Mouse (Mus musculus) heart, postnatal 25 days (tissue): ENCODE results near the gene Btbd10. TPM values are rescaled to one million over a fixed set of nuclear protein-coding genes. Genes with fewer than 3 reads are reported as not detected.

Source experiments
- DNase-seq: peaks from one replicate; pipeline ENCODE4 v3.0.0; 2022; ENCODE audit warnings: low spot score
- intact Hi-C: fragments of 180-260 bp; cut with DNase I; formaldehyde crosslinking; loops from one replicate; pipeline ENCODE4 v1.15.1; 2025
- total RNA-seq, 2 experiments: library from RNA; stranded (reverse); gene quantifications; 2 replicates each; pipeline ENCODE4 v1.2.3; 2021

Gene Btbd10
- 10 to 100 TPM in 1 of 2 experiments, 1 to 10 TPM in 1; 9.1 to 11.0 TPM for total RNA-seq

- DNase-seq: peak; percentile 93
- intact Hi-C loops: no loop called here
These were observed at the start of gene Btbd10 for GRCm38 (mm10) chr7:113368746-113369619. TSS of gene Btbd10 (minus strand) at chr7:113369392.

GRCm38 (mm10) chr7:113416536-113416935, 47.3 kb upstream of the Btbd10 start:
- no peak for DNase-seq
- intact Hi-C loops: no loop called here

- intact Hi-C loops: no loop called here
These were observed 46.1 kb upstream of the Btbd10 start for GRCm38 (mm10) chr7:113415256-113415655.

GRCm38 (mm10) chr7:113408712-113409111, 39.5 kb upstream of the Btbd10 start:
- no peak for DNase-seq
- intact Hi-C loops: no loop called here

More at GRCm38 (mm10) chr7:113415256-113415655, 46.1 kb upstream of the Btbd10 start:
- DNase-seq: no peak

- intact Hi-C loops: no loop called here
- DNase-seq: no peak
These were observed 28.9 kb upstream of the Btbd10 start for GRCm38 (mm10) chr7:113398083-113398482.

GRCm38 (mm10) chr7:113396661-113397060, 27.5 kb upstream of the Btbd10 start:
- DNase-seq: no peak
- intact Hi-C loops: no loop called here

- intact Hi-C loops: no loop called here
- no peak for DNase-seq
These were observed 22.4 kb upstream of the Btbd10 start for GRCm38 (mm10) chr7:113391619-113392018.

- no peak for DNase-seq
These were observed 19.3 kb upstream of the Btbd10 start, which contains the start of gene Pth for GRCm38 (mm10) chr7:113388470-113388869. TSS of gene Pth (minus strand) at chr7:113388570.

GRCm38 (mm10) chr7:113377875-113378658, 8.9 kb upstream of the Btbd10 start:
- intact Hi-C loops: loop anchor here (1.0 to 10.0 kb wide), 4 partner anchors 57 to 644 kb away; partner anchors contain the start of gene Far1
- peak; percentile 48 for DNase-seq

More at GRCm38 (mm10) chr7:113388470-113388869, 19.3 kb upstream of the Btbd10 start, which contains the start of gene Pth:
- intact Hi-C loops: no loop called here

GRCm38 (mm10) chr7:113372682-113373081, 3.5 kb upstream of the Btbd10 start:
- intact Hi-C loops: loop anchor here (10.0 kb wide), 2 partner anchors 62 to 142 kb away; partner anchors contain the start of gene Far1
- DNase-seq: no peak

GRCm38 (mm10) chr7:113369620-113370340, 588 bp upstream of the Btbd10 start:
- intact Hi-C loops: loop anchor here (10.0 kb wide), 2 partner anchors 65 to 145 kb away; partner anchors contain the start of gene Far1
- DNase-seq: peak; percentile 48

GRCm38 (mm10) chr7:113367440-113367839, 1.8 kb downstream of the Btbd10 start:
- intact Hi-C loops: no loop called here

GRCm38 (mm10) chr7:113349089-113349488, 20.1 kb downstream of the Btbd10 start:
- intact Hi-C loops: no loop called here
- no peak for DNase-seq

More at GRCm38 (mm10) chr7:113367440-113367839, 1.8 kb downstream of the Btbd10 start:
- no peak for DNase-seq

- intact Hi-C loops: no loop called here
- no peak for DNase-seq
These were observed 21.5 kb downstream of the Btbd10 start for GRCm38 (mm10) chr7:113347694-113348093.

GRCm38 (mm10) chr7:113347271-113347670, 21.9 kb downstream of the Btbd10 start:
- intact Hi-C loops: no loop called here
- no peak for DNase-seq

- intact Hi-C loops: no loop called here
These were observed 33.9 kb downstream of the Btbd10 start for GRCm38 (mm10) chr7:113335250-113335649.

GRCm38 (mm10) chr7:113334036-113334435, 35.2 kb downstream of the Btbd10 start:
- intact Hi-C loops: no loop called here

More at GRCm38 (mm10) chr7:113335250-113335649, 33.9 kb downstream of the Btbd10 start:
- DNase-seq: no peak

GRCm38 (mm10) chr7:113320128-113320527, 49.1 kb downstream of the Btbd10 start:
- intact Hi-C loops: no loop called here
- no peak for DNase-seq

More at GRCm38 (mm10) chr7:113334036-113334435, 35.2 kb downstream of the Btbd10 start:
- DNase-seq: no peak

GRCm38 (mm10) chr7:113311784-113312183, 57.4 kb downstream of the Btbd10 start:
- no peak for DNase-seq

More at GRCm38 (mm10) chr7:113311784-113312183, 57.4 kb downstream of the Btbd10 start:
- intact Hi-C loops: loop anchor here (1.0 to 5.0 kb wide), 2 partner anchors 168 to 394 kb away; no protein-coding TSS in a partner anchor
